Mouse (Mus musculus): ENCODE results near the gene Mtif3.

The Mtif3 gene

GRCm38 (mm10) chr5:146916273-146916672, 47.3 kb downstream of the Mtif3 start:
- DNase-seq (ENCODE audit: low read depth, low spot score), result no peak

DNA sequence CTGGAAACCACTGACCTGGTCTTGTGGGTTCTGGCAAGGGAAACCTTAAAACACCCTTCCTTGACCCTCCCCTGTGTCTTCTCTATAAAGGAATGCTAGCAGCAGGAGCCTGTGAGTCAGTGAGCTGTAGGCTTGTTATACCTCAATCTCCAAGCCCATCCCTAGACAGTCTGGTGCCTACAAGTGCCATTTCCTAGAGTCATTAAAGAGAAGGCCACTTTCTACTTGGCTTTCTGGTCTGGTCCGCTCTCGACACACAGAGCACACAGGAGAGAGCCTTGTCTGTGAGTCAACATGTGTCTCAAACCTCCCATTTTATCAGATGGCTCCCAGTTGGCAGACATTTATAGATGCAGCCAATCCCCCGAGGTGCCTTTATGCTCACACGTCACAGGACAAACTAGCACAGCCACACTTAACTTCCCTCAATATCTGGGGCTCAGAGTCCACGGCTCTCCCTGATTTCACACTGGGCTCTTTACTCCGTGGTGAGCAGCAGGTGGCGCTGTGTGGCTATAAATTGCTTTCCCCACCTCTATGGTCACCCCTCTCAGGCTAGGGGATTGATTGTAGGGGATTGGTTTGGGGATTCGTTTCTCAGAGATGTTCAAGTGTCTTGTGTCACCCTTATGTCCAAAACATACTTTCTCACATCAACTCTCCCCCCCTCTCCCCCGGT, 49.4 kb downstream of the Mtif3 start:
- DNase-seq (ENCODE audit: low read depth, low spot score), result peak; percentile 76

DNA sequence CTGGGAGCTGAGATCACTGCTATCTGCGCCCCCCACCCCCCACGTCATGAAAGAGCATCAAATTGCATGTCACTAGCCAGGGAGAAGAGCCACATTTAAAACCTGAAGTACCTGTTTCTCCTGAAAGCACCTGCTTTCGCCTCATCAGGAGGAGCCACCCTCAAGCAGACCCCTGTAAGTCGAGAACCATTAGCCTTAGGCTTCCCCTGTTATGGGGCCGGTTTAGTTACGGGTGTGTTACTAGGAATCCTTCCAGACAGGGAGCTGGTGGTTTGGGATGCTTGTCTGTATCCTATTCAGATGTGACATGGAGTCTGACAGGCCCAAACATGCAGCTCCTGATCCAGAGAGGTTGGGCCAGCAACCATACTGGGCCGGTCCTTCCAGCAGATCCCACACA, 50.2 kb downstream of the Mtif3 start:
- no peak for DNase-seq (ENCODE audit: low read depth, low spot score)

DNA sequence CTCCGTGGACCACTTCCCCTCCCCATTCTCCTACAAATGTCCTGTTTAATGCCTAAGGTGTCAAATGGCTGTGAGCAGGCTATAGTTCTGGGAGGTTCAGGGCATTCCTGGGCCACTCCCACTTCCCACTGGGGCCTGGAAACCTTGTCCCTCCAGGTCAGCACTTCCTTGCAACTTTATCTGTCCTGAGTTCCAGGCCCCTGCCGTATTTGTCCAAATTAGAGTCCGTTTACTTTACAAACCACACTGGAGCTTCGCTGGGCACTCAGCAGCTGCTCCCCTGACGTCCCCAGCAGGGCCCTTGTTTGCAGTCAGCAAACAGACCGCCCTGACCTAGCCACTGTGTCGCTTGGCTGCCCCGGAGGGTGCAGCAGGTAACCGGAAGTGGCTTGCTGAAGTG, 51.4 kb downstream of the Mtif3 start:
- no peak for DNase-seq (ENCODE audit: low read depth, low spot score)

DNA sequence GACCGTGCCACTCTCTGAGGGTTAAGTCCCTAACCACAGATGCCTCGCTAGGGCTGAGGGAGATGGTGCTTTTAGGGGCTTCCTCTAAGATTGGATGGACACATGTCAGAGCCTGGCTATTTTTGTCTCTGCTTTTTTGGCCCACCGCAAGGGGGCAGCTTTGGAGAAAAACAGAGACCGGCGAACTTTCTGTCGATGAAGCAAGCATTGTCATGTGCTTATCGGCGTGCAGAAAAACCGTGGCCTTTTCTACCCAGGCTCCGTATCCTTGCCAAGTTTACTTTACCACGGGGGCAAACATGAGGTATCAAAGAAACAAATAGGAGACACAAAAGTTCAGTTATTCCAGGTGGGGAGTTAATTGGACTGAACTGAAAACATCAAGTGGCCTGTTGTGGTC, 55.0 kb downstream of the Mtif3 start:
- DNase-seq (ENCODE audit: low read depth, low spot score), result no peak

DNA sequence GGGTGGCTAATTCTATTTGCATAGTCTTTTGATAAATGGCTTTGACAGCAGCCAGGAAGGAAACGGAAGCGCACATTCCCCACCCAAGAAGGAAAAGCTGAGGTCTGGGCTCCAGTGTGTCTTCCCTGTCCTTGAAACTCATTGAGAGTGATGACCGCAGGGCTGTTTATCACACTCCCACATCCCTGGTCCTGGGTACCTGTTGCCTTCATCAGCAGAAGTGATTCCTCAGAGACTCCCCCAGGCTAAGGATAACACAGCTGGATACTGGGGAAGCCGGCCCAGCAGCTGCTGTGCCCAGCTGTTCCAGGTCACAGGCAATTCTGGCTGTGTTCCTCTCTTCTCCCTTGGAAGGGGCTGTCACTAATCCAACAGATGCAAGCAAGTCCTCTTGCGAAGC, 56.1 kb downstream of the Mtif3 start:
- DNase-seq (ENCODE audit: low read depth, low spot score), result no peak

DNA sequence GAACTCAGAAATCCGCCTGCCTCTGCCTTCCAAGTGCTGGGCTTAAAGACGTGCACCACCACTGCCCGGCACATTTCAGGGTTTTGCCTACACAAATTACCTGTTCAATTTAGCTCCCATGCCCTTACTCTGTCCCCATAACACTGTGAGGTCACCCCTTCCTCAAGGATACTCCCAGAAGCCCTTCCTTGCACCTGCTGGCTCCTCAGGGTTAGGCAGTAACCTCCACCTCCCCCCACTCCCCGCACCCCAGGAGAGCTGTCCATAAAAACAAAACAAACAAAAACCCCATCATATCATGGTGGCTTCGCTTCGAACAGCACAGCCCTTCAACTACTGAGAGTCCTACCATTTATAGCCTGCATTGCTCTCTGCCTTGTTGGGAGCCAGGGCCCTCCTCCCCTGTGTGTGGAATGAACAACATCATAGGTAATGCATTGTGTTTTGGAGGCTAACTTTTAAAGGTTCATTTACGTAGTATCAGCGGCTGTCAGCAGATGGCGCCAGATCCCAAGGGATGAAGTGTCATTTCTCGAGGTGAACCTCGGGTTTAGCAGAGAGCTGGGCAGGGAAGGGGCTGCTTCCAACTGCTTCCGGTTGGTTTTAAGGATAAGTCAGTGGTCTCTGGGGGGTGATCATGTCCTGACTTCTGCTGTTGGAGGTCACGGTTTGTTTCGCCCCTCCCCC, 58.0 kb downstream of the Mtif3 start:
- peak; percentile 85 for DNase-seq (ENCODE audit: low read depth, low spot score)

DNA sequence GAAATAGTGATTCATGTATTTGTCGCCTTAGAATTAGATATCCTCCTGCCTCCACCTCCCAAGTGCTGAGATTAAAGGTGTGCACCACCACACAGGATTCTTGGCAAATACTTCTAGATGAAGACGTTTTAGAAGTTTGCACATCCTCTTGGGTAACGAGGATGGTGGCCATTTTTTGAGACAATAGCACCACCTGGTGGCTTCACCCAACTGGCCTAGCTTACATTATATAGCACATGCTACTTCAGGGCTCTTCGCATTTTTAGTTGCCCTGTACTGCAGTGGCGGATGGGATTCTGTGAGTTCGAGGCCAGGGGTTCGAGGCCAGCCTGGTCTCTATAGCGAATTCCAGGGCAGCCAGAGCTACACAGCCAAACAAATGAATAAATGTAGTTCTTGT, 59.2 kb downstream of the Mtif3 start:
- DNase-seq (ENCODE audit: low read depth, low spot score), result peak; percentile 78

Measured in mesoderm, embryonic 11.5 days (tissue).